Mouse (Mus musculus) T-cell, adult 66 days (primary cell): ENCODE measurements around the gene Nkain2. TPM values are rescaled to one million over a fixed set of nuclear protein-coding genes. Genes with fewer than 3 reads are reported as not detected.

Experiments used
- total RNA-seq, 2 experiments: library from RNA; stranded (reverse); gene quantifications; 3 replicates in 1 of 2; 4 replicates in 1 of 2; pipeline ENCODE4 v1.2.4; 2023

The Nkain2 gene
- not detected for total RNA-seq

GRCm38 (mm10) chr10:32889652-32890506 lies at the start of gene Nkain2:
Gene Nkain2, minus strand, starts transcription at chr10:32890462.

Other genes with a start within 250 kb of the Nkain2 start
- gene Trdn, start 190.1 kb upstream of the Nkain2 start, total RNA-seq = not detected